Mouse (Mus musculus) forebrain, postnatal 0 days (tissue): ENCODE results near the gene Armc7. TPM values are rescaled to one million over a fixed set of nuclear protein-coding genes. Genes with fewer than 3 reads are reported as not detected.
A peak's percentile ranks its signal among the peaks of the same experiment; 100 is the strongest.

ENCODE experiments used
- ATAC-seq: fragments of 200-750 bp; cut with Nextera tagmentation; 2 replicates; pipeline ENCODE4 v1.8.0; 2017; ENCODE audit warnings: mild to moderate bottlenecking, moderate library complexity
- DNase-seq: peaks from one replicate; pipeline ENCODE4 v3.0.0-alpha.2; 2015
- H3K27ac ChIP-seq: fragments of 300-500 bp; sonication (generic); 2 replicates; pipeline ENCODE4 v1.5.1; 2014; ENCODE audit warnings: low read depth, mild to moderate bottlenecking, antibody characterized with exemption, low read length, moderate library complexity, mixed read lengths
- H3K27me3 ChIP-seq: fragments of 300-500 bp; sonication (generic); 2 replicates; pipeline ENCODE4 v1.6.1; 2014; ENCODE audit warnings: mild to moderate bottlenecking, low read length, mixed read lengths; ENCODE audit not compliant: insufficient read depth
- H3K36me3 ChIP-seq: fragments of 300-500 bp; sonication (generic); 2 replicates; pipeline ENCODE4 v1.6.1; 2014; ENCODE audit warnings: mild to moderate bottlenecking, moderate library complexity; ENCODE audit not compliant: insufficient read depth
- H3K4me1 ChIP-seq: fragments of 300-500 bp; sonication (generic); 2 replicates; pipeline ENCODE4 v1.6.1; 2014; ENCODE audit warnings: antibody characterized with exemption; ENCODE audit not compliant: insufficient read depth
- H3K4me2 ChIP-seq: fragments of 300-500 bp; sonication (generic); 2 replicates; pipeline ENCODE4 v1.6.1; 2014; ENCODE audit warnings: low read depth, mild to moderate bottlenecking, moderate library complexity
- H3K4me3 ChIP-seq: fragments of 300-500 bp; sonication (generic); 2 replicates; pipeline ENCODE4 v1.5.1; 2014; ENCODE audit warnings: low read depth, low read length, mixed read lengths
- H3K9ac ChIP-seq: fragments of 300-500 bp; sonication (generic); 2 replicates; pipeline ENCODE4 v1.6.1; 2014; ENCODE audit warnings: mild to moderate bottlenecking
- H3K9me3 ChIP-seq: fragments of 300-500 bp; sonication (generic); 2 replicates; pipeline ENCODE4 v1.6.1; 2016; ENCODE audit warnings: low read length
- CTCF ChIP-seq: sonication (generic); IDR thresholded peaks from 2 replicates; pipeline ENCODE4 v1.5.1; 2016; ENCODE audit warnings: antibody characterized with exemption, control low read depth, low read depth
- WGBS: fragments of 180-500 bp; shearing (Covaris S2); extraction: QIAGEN DNeasy Blood & Tissue Kit; methylation state at CpG from one replicate; pipeline ENCODE4 v1.1.7; 2014; 5-methylcytosine and 5-hydroxymethylcytosine counted together
- polyA plus RNA-seq: library from polyadenylated mRNA; unstranded; fragments of >200 nt; fragmentation: Nextera tagmentation; extraction: Ambion mirVana; gene quantifications from 2 replicates; pipeline ENCODE4 v1.2.1, GENCODE M21; 2015
- total RNA-seq: library from RNA; depleted of rRNA; stranded (reverse); fragments of >200 nt; gene quantifications from 2 replicates; pipeline ENCODE4 v1.2.3, GENCODE M21; 2014; rRNA removed

Armc7 gene
- total RNA-seq (11.2 and 14.2 TPM in 2 replicates), polyA plus RNA-seq (8.5 and 11.2 TPM in 2 replicates)

DNA sequence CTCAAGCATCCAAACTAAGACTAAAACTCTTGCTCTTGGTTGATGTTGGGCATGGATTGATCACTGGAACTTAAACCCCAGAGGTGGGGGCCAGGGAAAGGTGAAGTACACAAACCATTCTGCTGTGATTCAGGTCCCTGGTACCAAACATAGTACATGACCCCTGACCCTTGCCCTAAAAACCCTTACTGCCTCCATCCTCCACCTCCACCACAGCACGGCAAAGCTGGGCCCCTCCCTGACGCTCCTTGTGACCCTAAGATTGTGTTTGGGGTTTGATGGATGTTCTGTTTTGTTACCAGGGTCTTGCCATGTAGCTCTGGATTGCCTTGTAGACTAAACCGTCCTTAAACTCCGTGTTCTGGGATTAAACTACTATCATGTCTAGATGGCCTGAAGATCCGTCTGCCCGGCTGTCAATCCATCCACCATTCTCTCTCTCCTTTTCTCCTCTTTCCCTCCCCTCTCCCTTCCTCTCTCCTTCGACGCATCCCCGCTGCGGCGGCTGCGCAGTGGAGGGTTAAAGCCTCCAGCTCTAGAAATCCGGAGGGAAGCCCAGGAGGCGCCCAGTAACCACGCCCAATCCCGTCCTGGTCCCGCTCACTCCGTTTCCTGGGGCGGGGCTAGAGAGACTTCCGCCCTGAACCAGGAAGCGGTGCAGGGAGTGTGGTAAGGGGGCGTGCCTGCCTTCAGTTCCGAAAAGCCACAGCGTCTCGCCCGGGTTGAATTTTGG is at the start of gene Armc7:
Gene Armc7 (plus strand): TSS at position 643 of the 733 bp plus-strand sequence.
- Histone ChIP-seq H3K9ac (peak within 1 kb of the TSS; percentile 77), H3K4me1 (peaks cover 20% of the 10 kb centered on the region), H3K27ac (peak within 1 kb of the TSS; percentile 82), H3K4me3 (peak within 1 kb of the TSS; percentile 76), H3K4me2 (peak within 1 kb of the TSS; percentile 91), H3K9me3 (no peaks in the 10 kb centered on the region), H3K36me3 (no peaks in the 10 kb centered on the region), H3K27me3 (no peaks in the 10 kb centered on the region)
- DNase-seq (peak; percentile 97), ATAC-seq (peak; percentile 99)
- WGBS = under 1% methylated on average over 26 of the region's 26 CpGs
- TF ChIP-seq CTCF = no peak; the same call in 1 of the 2 replicates

DNA sequence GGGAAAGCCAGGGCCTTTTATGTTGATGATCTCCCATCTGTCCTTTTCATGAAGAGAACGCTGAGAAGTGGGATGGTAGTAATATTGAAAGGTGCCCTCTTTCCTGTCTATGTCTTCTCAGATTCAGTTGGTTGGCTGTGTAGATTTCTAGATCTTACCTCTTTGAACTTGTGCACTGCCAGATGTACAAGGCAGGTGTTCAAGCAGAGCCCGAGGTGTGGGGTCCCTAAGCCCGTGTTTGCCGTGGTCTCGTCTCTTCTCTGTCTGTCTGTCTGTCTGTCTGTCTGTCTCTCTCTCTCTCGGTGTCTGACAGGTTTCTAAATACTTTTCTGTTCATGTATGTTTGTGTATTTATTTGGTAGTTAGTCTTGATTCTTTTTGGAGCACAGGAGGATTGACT is 49.8 kb upstream of the Armc7 start:
- peaks cover 41% of the 10 kb centered on the region for H3K36me3 ChIP-seq
- WGBS = 89% methylated on average over 6 of the region's 6 CpGs

DNA sequence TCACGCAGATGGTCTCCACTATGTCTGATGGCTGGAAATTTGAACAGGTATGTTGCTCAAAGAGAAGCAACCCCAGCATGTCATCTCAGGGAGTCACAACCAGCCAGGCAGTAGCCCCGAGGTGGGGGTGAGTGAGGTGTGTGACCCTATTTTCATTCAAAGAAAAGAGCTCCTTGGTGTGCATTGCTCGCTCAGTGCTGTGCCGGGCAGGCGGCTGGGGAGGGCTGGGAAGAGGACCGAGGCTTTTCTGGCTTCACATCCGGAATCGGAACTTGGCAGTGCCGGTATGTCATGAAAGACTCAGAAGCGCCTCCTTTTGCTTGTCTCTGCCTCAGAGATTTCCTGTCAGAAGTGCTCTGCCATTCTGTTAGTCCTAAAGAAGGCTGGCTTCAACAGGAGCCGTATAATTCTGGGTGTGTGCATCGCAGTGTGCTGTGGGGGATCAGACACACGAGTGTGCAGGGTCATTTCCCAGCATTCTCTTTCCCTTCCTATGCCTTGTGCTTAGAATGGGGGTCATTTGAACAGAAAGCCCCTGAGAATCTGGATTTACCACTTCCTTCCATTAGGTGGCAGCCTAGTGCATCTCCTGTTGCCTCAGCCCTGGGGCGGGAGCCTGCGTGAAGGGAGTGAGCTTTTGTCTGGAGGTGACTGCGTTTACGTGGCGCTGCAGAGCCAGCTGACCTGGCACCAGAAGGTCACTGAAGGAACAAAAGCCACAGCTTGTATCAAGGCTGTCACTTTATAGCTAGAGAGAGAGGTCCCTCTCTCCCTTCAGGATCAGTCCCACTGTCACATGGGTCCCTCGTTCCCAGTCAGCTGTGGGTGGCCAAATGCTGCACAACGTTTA is 47.8 kb upstream of the Armc7 start:
- WGBS = 33% methylated on average over 20 of the region's 20 CpGs
- peak overlapping the region; percentile 79 for H3K27ac ChIP-seq
- peaks cover 60% of the 10 kb centered on the region for H3K36me3 ChIP-seq
- peak overlapping the region; percentile 54 for H3K9ac ChIP-seq
- TF ChIP-seq CTCF = peak; percentile 87
- peak overlapping the region; percentile 16; the same call in 1 of the 2 replicates for H3K4me3 ChIP-seq
- H3K27me3 ChIP-seq = no peaks in the 10 kb centered on the region
- ATAC-seq (peak; percentile 93), DNase-seq (peak; percentile 92)
- peak overlapping the region; percentile 39 for H3K4me2 ChIP-seq
- H3K4me1 ChIP-seq = peaks cover 9% of the 10 kb centered on the region; the same call in 1 of the 2 replicates
- no peaks in the 10 kb centered on the region for H3K9me3 ChIP-seq

More for the DNA sequence above, 49.8 kb upstream of the Armc7 start:
- H3K9me3 ChIP-seq = no peaks in the 10 kb centered on the region
- no peaks in the 10 kb centered on the region for H3K27me3 ChIP-seq
- no peak overlapping the region for H3K4me3 ChIP-seq
- peaks cover 17% of the 10 kb centered on the region for H3K4me1 ChIP-seq
- H3K9ac ChIP-seq = no peak overlapping the region
- H3K4me2 ChIP-seq = no peak overlapping the region
- TF ChIP-seq CTCF = no peak
- ATAC-seq (no peak), DNase-seq (no peak)
- no peak overlapping the region for H3K27ac ChIP-seq

DNA sequence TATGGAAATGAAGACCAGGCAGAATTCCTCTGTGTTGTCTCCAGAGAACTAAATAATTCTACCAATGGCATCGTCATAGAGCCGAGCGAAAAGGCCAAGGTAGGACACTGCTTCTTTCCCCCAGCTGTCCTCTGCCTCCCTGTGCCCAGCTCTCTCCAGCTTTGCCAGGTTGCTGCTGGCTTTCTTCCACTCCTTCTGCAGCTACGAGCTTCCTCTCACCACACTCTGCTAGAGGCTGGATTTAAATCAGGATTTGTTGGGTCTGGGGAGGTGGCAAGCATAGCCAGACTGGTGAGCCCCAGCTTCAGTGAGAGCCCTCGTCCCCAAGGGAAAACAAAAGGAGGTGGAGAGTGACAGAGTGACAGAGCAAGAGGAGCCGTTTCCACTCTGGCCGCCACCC is 46.2 kb upstream of the Armc7 start:
- Histone ChIP-seq H3K9ac (no peak overlapping the region), H3K4me1 (peaks cover 9% of the 10 kb centered on the region; the same call in 1 of the 2 replicates), H3K4me2 (no peak overlapping the region), H3K27me3 (no peaks in the 10 kb centered on the region), H3K27ac (no peak overlapping the region), H3K9me3 (no peaks in the 10 kb centered on the region), H3K4me3 (no peak overlapping the region), H3K36me3 (peaks cover 62% of the 10 kb centered on the region)
- WGBS = 68% methylated on average over 7 of the region's 7 CpGs
- no peak for TF ChIP-seq CTCF
- DNase-seq (no peak), ATAC-seq (no peak)

DNA sequence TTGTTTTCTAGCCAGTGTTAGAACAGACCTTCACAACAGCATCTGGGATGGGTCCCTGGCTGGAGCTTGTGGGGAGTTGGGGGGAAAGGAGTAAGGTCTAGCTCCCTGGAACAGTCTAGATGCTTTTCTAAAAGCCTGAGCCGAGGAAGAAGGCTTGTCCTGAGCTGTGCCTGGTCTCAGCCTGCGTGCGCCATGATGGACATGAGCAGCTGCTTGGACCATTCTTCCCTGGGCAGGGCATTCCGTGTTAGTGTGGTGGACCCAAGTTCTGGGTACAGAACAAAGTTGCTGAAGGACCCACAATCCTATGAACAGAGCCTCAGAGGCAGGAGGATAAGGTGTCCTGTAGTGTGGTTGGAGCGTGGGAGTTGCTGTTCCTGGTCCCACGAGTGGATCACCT is 44.9 kb upstream of the Armc7 start:
- Histone ChIP-seq H3K27me3 (no peaks in the 10 kb centered on the region), H3K9me3 (no peaks in the 10 kb centered on the region), H3K4me1 (peaks cover 12% of the 10 kb centered on the region; the same call in 1 of the 2 replicates), H3K4me2 (no peak overlapping the region), H3K27ac (no peak overlapping the region), H3K36me3 (peaks cover 50% of the 10 kb centered on the region), H3K9ac (no peak overlapping the region), H3K4me3 (no peak overlapping the region)
- no peak for DNase-seq
- no peak for TF ChIP-seq CTCF
- WGBS = 92% methylated on average over 6 of the region's 6 CpGs
- no peak for ATAC-seq

GRCm38 (mm10) chr11:115432814-115433213 is 42.7 kb upstream of the Armc7 start:
- Histone ChIP-seq H3K36me3 (peaks cover 38% of the 10 kb centered on the region), H3K9ac (no peak overlapping the region), H3K9me3 (no peaks in the 10 kb centered on the region), H3K27me3 (no peaks in the 10 kb centered on the region), H3K4me1 (peaks cover 8% of the 10 kb centered on the region; the same call in 1 of the 2 replicates), H3K4me3 (no peak overlapping the region), H3K4me2 (no peak overlapping the region), H3K27ac (no peak overlapping the region)
- no peak for ATAC-seq
- no peak for TF ChIP-seq CTCF
- no peak for DNase-seq
- WGBS = 79% methylated on average over 4 of the region's 4 CpGs
